In the genomic region with DNA sequence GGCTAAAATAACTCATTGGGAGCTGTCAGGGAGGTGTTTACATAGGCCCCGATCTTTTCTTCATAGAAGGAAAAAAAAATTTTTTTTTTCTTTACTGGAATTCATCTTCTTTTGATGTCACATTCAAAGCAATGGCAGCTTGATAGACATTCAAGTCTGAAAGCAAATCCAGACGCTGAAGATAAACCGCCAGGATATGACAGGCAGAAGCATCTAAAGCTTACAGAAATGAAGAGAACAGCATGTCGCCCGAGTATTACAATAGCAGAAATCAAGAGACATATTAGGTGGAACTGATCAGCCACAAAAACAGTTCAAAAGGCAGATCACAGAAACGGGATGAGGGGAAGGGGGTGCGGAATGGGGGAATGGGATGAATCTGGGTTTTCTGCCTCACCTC, we compare ENCODE assay signal across 12 mouse cellular contexts.
DNase-seq lines count a peak whose midpoint lies in the region; ATAC-seq and TF ChIP-seq lines count a peak whose summit lies in the region.
"Had no signal": no experiment of that assay in that cellular context is flagged by ENCODE, and none has a peak within 500 bp of the region (broad histone marks: within the 10 kb centered on the region; RNA-seq: fewer than 3 reads in every experiment).

No protein-coding gene starts in this region.

- no peaks in the 10 kb centered on the region for H3K36me3 ChIP-seq in heart, postnatal 0 days (replicated peaks; ENCODE audit: control insufficient read depth, insufficient read depth, low read length)
- H3K36me3 ChIP-seq in spleen, adult 2 months (ENCODE audit: control insufficient read depth, insufficient read depth, low read length), result peaks cover 3% of the 10 kb centered on the region; the same call in 1 of the 2 replicates

- no peak for ATAC-seq in heart, postnatal 0 days (ENCODE audit: insufficient read depth, low read depth)

- no peaks in the 10 kb centered on the region for H3K27me3 ChIP-seq in heart, postnatal 0 days (ENCODE audit: control insufficient read depth, insufficient read depth, low read length)
- no peaks in the 10 kb centered on the region for H3K27me3 ChIP-seq in spleen, adult 2 months (ENCODE audit: control insufficient read depth, insufficient read depth, low read length)

- TF ChIP-seq EP300 in heart, postnatal 0 days (IDR thresholded peaks at IDR 0.05; ENCODE audit: low read depth), result no peak

- TF ChIP-seq POLR2A in spleen, adult 2 months (IDR thresholded peaks at IDR 0.05; ENCODE audit: low read depth, low read length), result no peak

- H3K9ac ChIP-seq in heart, postnatal 0 days (replicated peaks; ENCODE audit: low read depth, low read length), result no peak overlapping the region

- DNase-seq in embryo, embryonic 10.5 days (ENCODE audit: low spot score), result peak; percentile 34
- DNase-seq in embryo, embryonic 9.5 days (ENCODE audit: extremely low spot score), result no peak
- DNase-seq in heart, postnatal 0 days (ENCODE audit: low spot score), result no peak
- no peak for DNase-seq in heart, postnatal 10 days
- no peak for DNase-seq in spleen, adult 2 months (ENCODE audit: low read depth in 1 of 2, low spot score in 2 of 2)
- no peak for DNase-seq in spleen, postnatal 10 days (ENCODE audit: low spot score in 2 of 2)
- DNase-seq in yolk sac, embryonic 10.5 days (ENCODE audit: low spot score), result no peak
- DNase-seq in testis, postnatal 10 days (ENCODE audit: low spot score), result no peak
- DNase-seq: cerebellum, postnatal 36 days; lung, adult 2 months; right cerebral cortex, postnatal 4 days; thymus, adult 2 months had no signal

- no peaks in the 10 kb centered on the region for H3K9me3 ChIP-seq in heart, postnatal 0 days (replicated peaks; ENCODE audit: control insufficient read depth, low read length)

- H3K4me1 ChIP-seq in heart, postnatal 0 days (ENCODE audit: control insufficient read depth, insufficient read depth), result peaks cover 29% of the 10 kb centered on the region
- peaks cover 10% of the 10 kb centered on the region; the same call in 1 of the 2 replicates for H3K4me1 ChIP-seq in spleen, adult 2 months (ENCODE audit: control insufficient read depth, insufficient read depth, insufficient read length)

- WGBS in heart, postnatal 0 days, result 42% methylated on average over 7 of the region's 7 CpGs
- 78% methylated on average over 7 of the region's 7 CpGs for WGBS in spleen, adult 2 months

- peak overlapping the region; percentile 97 for H3K27ac ChIP-seq in heart, postnatal 0 days (ENCODE audit: low read depth)
- peak overlapping the region; percentile 89 for H3K27ac ChIP-seq in spleen, adult 2 months (ENCODE audit: insufficient read depth, low read length)

- H3K4me3 ChIP-seq in heart, postnatal 0 days (ENCODE audit: low read depth, low read length), result no peak overlapping the region
- no peak overlapping the region for H3K4me3 ChIP-seq in spleen, adult 2 months (ENCODE audit: extremely low read depth, insufficient read depth, insufficient read length)

- TF ChIP-seq CTCF in heart, postnatal 0 days (IDR thresholded peaks at IDR 0.05; ENCODE audit: low read depth), result no peak
- TF ChIP-seq CTCF in spleen, adult 2 months (IDR thresholded peaks at IDR 0.05; ENCODE audit: extremely low read depth, insufficient read depth, insufficient read length, insufficient replicate concordance), result no peak

- H3K4me2 ChIP-seq in heart, postnatal 0 days (ENCODE audit: low read depth, low read length), result 0 out of 2 replicates have a peak overlapping the region, but pooled peaks have one; percentile 67

- intact Hi-C loops in heart, postnatal 10 days (cut with DNase I), result loop anchor here (5.0 kb wide), 1 partner anchor 105 kb away; no protein-coding TSS in a partner anchor
